17 mouse cellular contexts compared by ENCODE assay signal in genomic region chr17:24674277-24674676, GRCm38 (mm10). TPM values are rescaled to one million over a fixed set of nuclear protein-coding genes. Genes with fewer than 3 reads are reported as not detected.
DNase-seq lines count a peak whose midpoint lies in the region; ATAC-seq lines count a peak whose summit lies in the region.
"Had no signal": no experiment of that assay in that cellular context is flagged by ENCODE, and none has a peak within 500 bp of the region (broad histone marks: within the 10 kb centered on the region; RNA-seq: fewer than 3 reads in every experiment).

No protein-coding gene starts in this region.

- 70% methylated on average over 7 of the region's 7 CpGs for WGBS in heart, embryonic 11.5 days (ENCODE audit: insufficient replicate concordance)
- WGBS in liver, embryonic 15.5 days (ENCODE audit: insufficient replicate concordance): 53% methylated on average over 7 of the region's 7 CpGs

- peaks cover 27% of the 10 kb centered on the region for H3K4me1 ChIP-seq in heart, embryonic 11.5 days (ENCODE audit: control insufficient read depth, insufficient read depth, low read length)
- peaks cover 68% of the 10 kb centered on the region for H3K4me1 ChIP-seq in liver, embryonic 15.5 days (replicated peaks)

- H3K27me3 ChIP-seq in heart, embryonic 11.5 days (ENCODE audit: control insufficient read depth, insufficient read depth, low read length): no peaks in the 10 kb centered on the region
- H3K27me3 ChIP-seq in liver, embryonic 15.5 days: no peaks in the 10 kb centered on the region
- H3K27me3 ChIP-seq: midbrain, embryonic 13.5 days had no signal

- intact Hi-C loops in heart, postnatal 36 days (cut with DNase I): no loop called here
- intact Hi-C loops in left cerebral cortex, postnatal 36 days (cut with DNase I): no loop called here

- peak overlapping the region; percentile 36; the same call in 1 of the 2 replicates for H3K9ac ChIP-seq in heart, embryonic 11.5 days (ENCODE audit: low read depth, low read length)
- H3K9ac ChIP-seq in liver, embryonic 15.5 days: no peak overlapping the region
- H3K9ac ChIP-seq: midbrain, embryonic 13.5 days had no signal

- no peak overlapping the region for H3K27ac ChIP-seq in heart, embryonic 11.5 days (ENCODE audit: low read depth, low read length)
- peak overlapping the region; percentile 33; the same call in 1 of the 2 replicates for H3K27ac ChIP-seq in liver, embryonic 15.5 days (replicated peaks)
- H3K27ac ChIP-seq: midbrain, embryonic 13.5 days had no signal

- DNase-seq in heart, postnatal 36 days: no peak
- DNase-seq in left cerebral cortex, postnatal 36 days (ENCODE audit: low spot score in 2 of 2): peak; percentile 64 to 73
- no peak for DNase-seq in left cerebral cortex, adult 11 months (ENCODE audit: low spot score)
- DNase-seq in lung, postnatal 10 days: no peak
- no peak for DNase-seq in retina, postnatal 1 day
- DNase-seq: cerebellum, adult 8-10 months; embryo, embryonic 11 days; gastrocnemius, postnatal 14 days; heart, postnatal 4 days; kidney, adult 11 months; kidney, postnatal 4 days had no signal

- no peaks in the 10 kb centered on the region for H3K9me3 ChIP-seq in heart, embryonic 11.5 days (replicated peaks; ENCODE audit: control insufficient read depth, low read length)
- H3K9me3 ChIP-seq in liver, embryonic 15.5 days (replicated peaks): no peaks in the 10 kb centered on the region
- H3K9me3 ChIP-seq: midbrain, embryonic 13.5 days had no signal

- ATAC-seq in heart, embryonic 11.5 days (replicated peaks; ENCODE audit: insufficient number of reproducible peaks, low FRiP score, low TSS enrichment): no peak
- peak; percentile 31 for ATAC-seq in common myeloid progenitor, adult 5-6 weeks (replicated peaks; ENCODE audit: low read depth, poor library complexity, severe bottlenecking)
- ATAC-seq in liver, embryonic 15.5 days (ENCODE audit: insufficient read depth): no peak
- ATAC-seq: midbrain, embryonic 13.5 days had no signal

- H3K36me3 ChIP-seq in heart, embryonic 11.5 days (ENCODE audit: control insufficient read depth, insufficient read depth, low read length): peaks cover 18% of the 10 kb centered on the region
- peaks cover 34% of the 10 kb centered on the region for H3K36me3 ChIP-seq in liver, embryonic 15.5 days (replicated peaks)

- no peak overlapping the region for H3K4me3 ChIP-seq in heart, embryonic 11.5 days (ENCODE audit: low read depth, low read length)
- H3K4me3 ChIP-seq in liver, embryonic 15.5 days (replicated peaks): no peak overlapping the region
- H3K4me3 ChIP-seq: midbrain, embryonic 13.5 days had no signal

- H3K4me2 ChIP-seq in heart, embryonic 11.5 days: no peak overlapping the region
- no peak overlapping the region for H3K4me2 ChIP-seq in liver, embryonic 15.5 days
- H3K4me2 ChIP-seq: midbrain, embryonic 13.5 days had no signal

RNA-seq across cellular contexts. Expression of gene Zfp598, which starts 4.8 kb away (rescaled TPM):
- 19.7 and 22.0 TPM in 2 replicates for polyA plus RNA-seq in heart, embryonic 11.5 days (2014; fragmentation: Nextera tagmentation; extraction: Ambion mirVana)
- total RNA-seq in heart, postnatal 36 days (2021): 10 to 100 TPM; 17.3 to 19.0 TPM
- 10 to 100 TPM; 30.5 to 45.1 TPM for total RNA-seq in left cerebral cortex, postnatal 36 days (2021)
- total RNA-seq in common myeloid progenitor, adult 5-6 weeks (2017): 20.0 and 25.4 TPM in 2 replicates
- polyA plus RNA-seq in liver, embryonic 15.5 days (2015; fragmentation: Nextera tagmentation; extraction: Ambion mirVana): 9.9 and 12.5 TPM in 2 replicates

RNA-seq across cellular contexts. Expression of gene Syngr3, which starts 15.5 kb away (rescaled TPM):
- 0.39 and 0.65 TPM in 2 replicates for polyA plus RNA-seq in heart, embryonic 11.5 days (2014; fragmentation: Nextera tagmentation; extraction: Ambion mirVana)
- total RNA-seq in heart, postnatal 36 days (2021): under 1 TPM; 0.14 to 0.22 TPM
- 100 to 1,000 TPM; 179 to 200 TPM for total RNA-seq in left cerebral cortex, postnatal 36 days (2021)
- total RNA-seq in common myeloid progenitor, adult 5-6 weeks (2017): not detected in 2 replicates
- 0.07 and 0.16 TPM in 2 replicates for polyA plus RNA-seq in liver, embryonic 15.5 days (2015; fragmentation: Nextera tagmentation; extraction: Ambion mirVana)
- total RNA-seq: gastrocnemius, postnatal 14 days had no signal

RNA-seq across cellular contexts. Expression of gene Npw, which starts 16.0 kb away (rescaled TPM):
- not detected in 2 replicates for polyA plus RNA-seq in heart, embryonic 11.5 days (2014; fragmentation: Nextera tagmentation; extraction: Ambion mirVana)
- not detected for total RNA-seq in heart, postnatal 36 days (2021)
- 1 to 10 TPM; 1.1 to 1.3 TPM for total RNA-seq in left cerebral cortex, postnatal 36 days (2021)
- 0.27 and 1.4 TPM in 2 replicates for total RNA-seq in common myeloid progenitor, adult 5-6 weeks (2017)
- polyA plus RNA-seq in liver, embryonic 15.5 days (2015; fragmentation: Nextera tagmentation; extraction: Ambion mirVana): 0.30 TPM in 1 of 2 replicates, not detected in the other
- total RNA-seq: gastrocnemius, postnatal 14 days; heart, postnatal 4 days had no signal
- polyA plus RNA-seq: brain, embryonic 14.5 days; midbrain, embryonic 13.5 days; neural tube, embryonic 14.5 days had no signal

RNA-seq across cellular contexts. Expression of gene Gfer, which starts 21.7 kb away (rescaled TPM):
- polyA plus RNA-seq in heart, embryonic 11.5 days (2014; fragmentation: Nextera tagmentation; extraction: Ambion mirVana): 36.7 and 39.0 TPM in 2 replicates
- total RNA-seq in heart, postnatal 36 days (2021): 10 to 100 TPM; 19.3 to 22.8 TPM
- total RNA-seq in left cerebral cortex, postnatal 36 days (2021): 10 to 100 TPM; 18.2 TPM
- total RNA-seq in common myeloid progenitor, adult 5-6 weeks (2017): 30.9 and 44.6 TPM in 2 replicates
- polyA plus RNA-seq in liver, embryonic 15.5 days (2015; fragmentation: Nextera tagmentation; extraction: Ambion mirVana): 22.8 and 25.2 TPM in 2 replicates

RNA-seq across cellular contexts. Expression of gene Noxo1, which starts 21.8 kb away (rescaled TPM):
- polyA plus RNA-seq in heart, embryonic 11.5 days (2014; fragmentation: Nextera tagmentation; extraction: Ambion mirVana): 0.49 and 1.1 TPM in 2 replicates
- total RNA-seq in heart, postnatal 36 days (2021): 1 to 10 TPM in 1 of 2 experiments, under 1 TPM in 1; 0.33 to 1.3 TPM
- total RNA-seq in left cerebral cortex, postnatal 36 days (2021): 1 to 10 TPM; 2.1 to 2.9 TPM
- total RNA-seq in common myeloid progenitor, adult 5-6 weeks (2017): 0.69 and 18.3 TPM in 2 replicates
- 0.14 and 0.16 TPM in 2 replicates for polyA plus RNA-seq in liver, embryonic 15.5 days (2015; fragmentation: Nextera tagmentation; extraction: Ambion mirVana)

Comparison
In these comparisons a context has a peak if more than half of its experiments do, and no peak if none do; other contexts are left out.
1. DNase-seq: peak in left cerebral cortex, postnatal 36 days (2 of 2); none in heart, postnatal 36 days (0 of 2), left cerebral cortex, adult 11 months (single experiment), lung, postnatal 10 days (single experiment) and retina, postnatal 1 day (single experiment).
2. RNA of gene Syngr3, which starts 15.5 kb away (total RNA-seq): 179 to 200 TPM in left cerebral cortex, postnatal 36 days; 0.14 to 0.22 TPM in heart, postnatal 36 days and not detected in common myeloid progenitor, adult 5-6 weeks; every median in the first group is over 100 times any median in the second.